16 mouse cellular contexts compared by ENCODE assay signal in the genomic region with DNA sequence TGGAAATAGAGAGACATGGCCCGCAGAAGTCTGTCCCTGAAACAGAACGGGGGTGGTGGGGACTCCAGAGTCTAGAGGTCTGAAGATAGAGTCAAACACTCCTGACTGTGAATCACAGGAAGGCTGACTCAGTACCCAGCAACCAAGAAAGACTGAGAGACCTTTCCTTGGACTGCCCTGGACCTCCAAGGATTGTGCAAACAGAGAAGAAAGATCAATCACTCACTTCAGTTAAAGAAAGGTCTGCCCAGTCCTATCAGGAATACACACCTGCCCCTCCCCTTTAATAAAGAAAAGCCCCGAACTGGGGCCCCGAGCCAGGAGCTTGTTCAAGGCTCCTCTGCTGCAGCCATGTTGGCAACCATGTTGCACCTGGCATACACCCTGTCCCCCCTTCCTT.
"Had no signal": no experiment of that assay in that cellular context is flagged by ENCODE, and none has a peak within 500 bp of the region (broad histone marks: within the 10 kb centered on the region; RNA-seq: fewer than 3 reads in every experiment).

No protein-coding gene starts in this region.

- H3K4me1 ChIP-seq: liver, embryonic 13.5 days had no signal

- H3K4me2 ChIP-seq: limb, embryonic 12.5 days; liver, embryonic 13.5 days; lung, embryonic 15.5 days; midbrain, embryonic 12.5 days had no signal

- H3K27ac ChIP-seq: limb, embryonic 12.5 days; liver, embryonic 13.5 days; lung, embryonic 15.5 days; midbrain, embryonic 12.5 days had no signal

- DNase-seq: kidney, adult 8-10 months; kidney, postnatal 36 days; layer of hippocampus, adult 9-11 months; liver; liver, embryonic 13.5 days; liver, postnatal 0 days; lung, postnatal 14 days; right cerebral cortex, postnatal 4 days; spleen, adult 18-20 months; thymus, adult 18-20 months; thymus, postnatal 14 days had no signal

- H3K27me3 ChIP-seq: lung, embryonic 15.5 days; midbrain, embryonic 12.5 days had no signal

- H3K9ac ChIP-seq: limb, embryonic 12.5 days; liver, embryonic 13.5 days; liver, postnatal 0 days; lung, embryonic 15.5 days; midbrain, embryonic 12.5 days had no signal

- ATAC-seq: intestine, postnatal 0 days; liver, postnatal 0 days; midbrain, embryonic 16.5 days had no signal

- H3K9me3 ChIP-seq: limb, embryonic 12.5 days; liver, embryonic 13.5 days; lung, embryonic 15.5 days; midbrain, embryonic 12.5 days had no signal

- H3K4me3 ChIP-seq: limb, embryonic 12.5 days; liver, embryonic 13.5 days; lung, embryonic 15.5 days; midbrain, embryonic 12.5 days had no signal

- H3K36me3 ChIP-seq: limb, embryonic 12.5 days; liver, embryonic 13.5 days; lung, embryonic 15.5 days; midbrain, embryonic 12.5 days had no signal
